Mouse (Mus musculus): ENCODE measurements around the gene Ccdc51.

- TF ChIP-seq CTCF (IDR thresholded peaks at IDR 0.05; ENCODE audit: low read depth, low read length) (no peak), POLR2A (IDR thresholded peaks at IDR 0.05; ENCODE audit: borderline replicate concordance, low read depth, low read length) (no peak)
Measured at GRCm38 (mm10) chr9:109096856-109097255, 14.6 kb downstream of the Ccdc51 start.

All from bone marrow macrophage, adult 2 months (primary cell).